Mouse (Mus musculus): Measurements from ENCODE around the gene Dcaf8.
"Not testable (repeated sequence)": the region's sequence is repeated elsewhere in the genome, so short reads cannot be mapped to it uniquely, and the experiment has no call there.

Gene Dcaf8

DNA sequence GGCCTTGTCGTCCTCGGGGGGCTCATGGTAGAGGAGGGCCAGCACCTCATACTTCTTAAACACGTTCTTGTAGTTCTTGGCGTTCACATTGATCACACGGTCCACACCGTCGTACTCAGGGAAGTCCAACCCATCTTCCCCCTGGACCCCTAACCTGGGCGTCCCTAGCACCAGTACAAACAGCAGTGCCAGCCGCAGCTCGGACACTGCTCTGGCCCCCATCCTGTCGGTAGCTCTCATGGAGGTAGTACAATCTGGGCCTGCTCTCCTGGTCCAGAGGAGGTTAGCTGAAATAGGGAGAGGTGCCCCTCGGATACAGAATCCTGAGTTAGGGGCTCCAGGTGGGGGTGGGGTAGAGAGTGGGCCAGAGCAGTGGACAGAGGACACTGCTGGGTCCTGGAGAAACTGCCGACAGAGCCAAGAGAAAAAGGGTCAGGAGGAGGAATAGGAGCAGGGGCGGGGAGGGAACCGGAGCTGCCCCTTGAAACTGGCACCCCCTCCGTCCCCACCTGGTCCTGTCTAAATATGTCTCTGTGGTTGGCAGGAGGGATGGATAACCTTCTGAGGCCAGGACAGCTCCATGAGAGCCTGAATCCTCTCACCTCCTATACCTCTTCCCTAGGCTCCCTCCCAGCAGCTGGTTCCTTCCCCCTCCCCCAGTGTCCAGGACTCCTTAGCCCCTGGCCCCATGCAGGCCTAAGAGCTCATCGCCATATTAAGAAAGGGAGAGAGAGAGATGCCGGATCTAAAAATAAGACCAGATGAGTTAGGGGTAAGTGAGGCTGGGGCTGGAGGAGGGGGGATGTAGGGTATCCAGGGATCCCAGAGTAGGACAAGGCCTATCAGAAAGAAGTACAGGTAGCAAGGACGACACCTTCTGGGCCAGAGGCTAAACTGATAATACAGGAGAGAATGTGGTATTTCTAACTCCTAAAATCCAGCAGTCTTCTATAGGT is 71.8 kb downstream of the Dcaf8 start, which contains the start of gene Casq1:
TSS of gene Casq1 (minus strand) at position 418 of the 956 bp plus-strand sequence.
- DNase-seq, result no peak

DNA sequence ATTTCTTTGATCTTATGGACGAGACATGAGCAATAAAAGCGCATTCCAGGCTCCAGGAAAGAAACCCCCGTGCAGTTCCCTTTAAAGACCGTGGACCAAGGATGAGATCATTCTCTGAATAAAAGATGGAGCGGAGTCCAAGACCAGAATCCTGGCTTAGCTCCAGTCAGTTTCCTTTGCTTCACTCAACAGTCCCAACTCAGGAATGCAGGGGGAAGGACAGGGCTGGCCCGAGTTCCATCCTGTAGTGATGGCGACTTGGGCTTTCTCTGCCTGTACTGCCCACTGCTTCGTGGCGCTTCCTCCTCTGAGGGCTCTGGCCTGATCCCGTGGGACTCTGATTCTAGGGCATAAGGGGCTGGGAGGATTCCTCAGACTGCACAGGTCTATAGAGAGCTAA is 72.5 kb downstream of the Dcaf8 start:
- DNase-seq, result no peak

DNA sequence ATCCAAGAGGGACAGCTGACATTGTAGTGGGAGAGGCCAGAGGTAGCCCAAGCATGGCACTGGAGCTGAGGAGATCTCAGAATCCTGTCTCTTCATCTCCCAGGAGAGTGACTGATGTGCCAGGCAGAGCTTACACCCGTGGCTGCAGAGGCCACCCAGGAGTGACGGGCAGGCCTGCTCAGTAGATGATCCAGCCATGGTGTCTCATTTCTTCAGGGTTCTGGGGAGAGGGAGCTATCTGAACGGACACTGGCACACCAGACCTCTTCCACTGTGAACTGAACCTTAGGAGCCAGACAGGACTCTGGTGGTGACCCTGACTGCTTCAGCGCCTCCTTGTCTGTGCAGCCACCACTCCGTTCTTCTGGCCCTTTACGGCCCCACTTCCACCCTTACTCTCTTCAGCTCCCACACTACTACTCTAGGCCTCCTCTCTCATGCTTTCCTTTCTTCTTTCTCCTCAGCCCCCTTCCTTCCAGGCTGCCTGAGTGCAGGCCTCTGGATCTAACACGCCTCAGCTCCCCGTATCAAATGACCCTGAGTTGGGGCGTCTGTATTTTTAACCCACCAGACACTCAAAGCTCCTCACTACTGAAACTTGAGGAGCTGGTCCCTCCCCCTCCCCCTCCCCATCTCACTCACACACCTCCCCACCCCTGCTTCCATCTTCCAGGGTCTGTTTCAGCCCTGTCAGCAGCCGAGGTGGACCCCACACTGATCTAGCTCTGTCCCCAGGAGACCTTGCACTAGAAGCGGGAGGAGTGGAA is 73.6 kb downstream of the Dcaf8 start:
- no peak for DNase-seq

DNA sequence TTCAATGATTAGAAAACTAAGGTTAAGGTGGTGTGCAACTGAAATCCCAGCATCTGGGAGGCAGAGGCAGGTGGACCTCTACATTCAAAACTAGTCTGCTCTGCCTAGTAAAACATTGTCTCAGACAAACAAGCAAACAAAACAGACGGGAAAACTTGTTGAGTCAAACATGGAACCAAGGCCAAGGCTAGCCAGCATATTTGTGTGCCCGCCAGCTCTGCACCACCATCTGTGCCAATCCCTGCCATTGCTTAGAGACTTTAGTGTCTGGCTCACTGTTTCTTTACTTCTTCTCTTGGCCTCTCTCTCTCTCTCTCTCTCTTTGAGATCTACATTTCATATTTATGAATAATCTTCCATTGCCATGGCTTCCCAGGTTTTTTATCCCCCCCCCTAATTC is 80.3 kb downstream of the Dcaf8 start:
- DNase-seq, result no peak

DNA sequence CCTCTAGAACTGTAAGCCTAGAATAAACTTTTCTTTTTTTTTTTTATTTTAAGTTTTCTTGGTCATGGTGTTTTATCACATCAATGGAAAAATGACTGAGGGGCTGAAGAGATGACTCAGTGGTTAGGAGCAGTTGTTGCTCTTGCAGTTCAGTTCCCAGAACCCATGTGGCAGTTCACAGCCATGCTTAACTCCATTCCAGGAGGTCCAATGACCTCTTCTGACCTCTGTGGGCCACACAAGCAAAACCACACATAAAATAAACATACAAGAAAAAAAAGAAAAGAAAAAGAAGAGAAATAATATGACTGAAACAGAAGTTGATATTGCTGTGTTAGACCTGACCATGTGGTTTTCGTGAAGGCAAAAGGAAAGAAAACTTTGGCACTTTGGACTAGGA is 81.3 kb downstream of the Dcaf8 start:
- no peak for DNase-seq

DNA sequence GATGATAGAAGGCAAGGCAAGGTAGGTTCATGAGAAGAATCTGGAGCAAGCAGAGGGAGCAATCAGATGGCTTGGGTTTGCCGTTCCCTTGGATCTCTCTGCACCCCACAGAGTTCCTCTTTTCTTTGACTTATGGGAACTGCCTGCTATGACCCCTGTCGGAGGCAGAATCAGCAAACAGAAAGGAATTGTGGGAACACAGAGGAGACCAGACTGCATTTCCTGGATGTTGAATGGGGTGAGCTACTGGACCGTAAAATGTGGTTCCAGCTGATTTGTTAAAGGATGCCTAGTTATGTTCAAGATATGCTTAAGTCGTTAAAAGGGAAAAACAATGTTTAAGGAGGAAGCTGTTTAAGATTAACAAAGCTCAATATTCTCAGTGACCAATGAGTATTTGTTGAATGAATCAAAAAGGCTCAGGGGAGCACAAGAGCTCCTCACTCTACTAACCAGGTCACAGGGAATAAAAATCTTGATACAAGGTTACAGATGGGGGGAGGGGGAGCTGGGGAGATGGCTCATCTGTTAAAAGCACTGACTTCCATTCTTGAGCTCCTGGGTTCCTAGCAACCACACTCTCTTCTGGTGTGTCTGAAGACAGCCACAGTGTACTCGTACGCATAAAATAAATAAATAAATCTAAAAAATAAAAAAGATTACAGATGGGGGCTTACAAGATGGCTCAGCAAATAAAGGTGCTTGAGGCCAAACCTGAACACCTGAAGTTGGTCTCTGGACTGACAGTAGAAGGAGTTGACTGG is 93.2 kb downstream of the Dcaf8 start:
- no peak for DNase-seq

DNA sequence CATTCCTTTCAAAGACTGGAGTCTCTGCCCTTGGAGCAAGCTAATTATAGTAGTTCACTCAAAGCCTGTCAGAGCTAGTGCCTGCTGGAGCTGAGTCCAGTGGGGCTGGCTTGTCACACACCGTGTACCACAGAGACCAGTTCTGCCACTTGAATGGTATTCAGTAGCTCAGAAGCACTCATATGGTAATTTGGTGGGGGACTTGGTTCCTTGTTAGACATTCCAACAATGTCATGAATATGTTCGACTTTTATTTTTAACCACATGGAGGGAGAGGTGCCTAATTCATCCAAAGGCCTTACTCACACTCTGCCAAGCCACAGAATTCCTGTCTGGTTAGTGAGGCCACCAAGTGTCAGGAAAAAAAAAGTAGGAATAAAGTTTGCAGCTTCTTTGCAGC is 94.5 kb downstream of the Dcaf8 start:
- no peak for DNase-seq

DNA sequence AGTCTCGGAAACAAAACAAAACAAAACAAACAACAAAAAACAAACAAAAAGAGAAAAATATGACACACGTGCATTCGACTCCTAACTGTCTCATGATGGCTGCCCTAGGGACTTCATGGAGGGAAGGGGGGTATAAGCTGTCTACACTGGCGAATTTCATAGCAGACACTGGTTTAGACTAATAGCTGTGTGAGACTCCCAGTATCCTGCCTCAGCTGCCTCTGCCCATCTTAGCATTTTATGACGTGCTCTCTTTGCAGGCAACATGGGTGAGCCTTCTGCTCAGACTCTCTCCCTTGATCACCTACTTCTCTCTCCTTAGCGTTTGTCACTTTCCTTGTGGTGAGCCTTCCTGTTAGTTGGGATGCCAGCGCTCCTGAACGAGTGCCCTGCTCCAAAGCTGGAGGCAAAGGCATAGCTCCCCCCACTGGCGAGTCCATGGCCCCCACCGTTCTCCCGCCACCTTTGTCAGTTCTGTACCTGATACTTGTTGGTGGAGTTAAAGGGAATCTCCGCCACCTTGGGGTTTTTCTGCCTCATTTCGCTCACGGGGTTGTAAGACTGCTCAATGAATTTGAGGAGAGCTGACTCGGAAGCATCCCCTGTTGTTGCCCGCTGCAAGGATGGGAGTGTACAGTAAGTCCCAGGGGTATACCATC is 95.8 kb downstream of the Dcaf8 start:
- DNase-seq, result no peak

DNA sequence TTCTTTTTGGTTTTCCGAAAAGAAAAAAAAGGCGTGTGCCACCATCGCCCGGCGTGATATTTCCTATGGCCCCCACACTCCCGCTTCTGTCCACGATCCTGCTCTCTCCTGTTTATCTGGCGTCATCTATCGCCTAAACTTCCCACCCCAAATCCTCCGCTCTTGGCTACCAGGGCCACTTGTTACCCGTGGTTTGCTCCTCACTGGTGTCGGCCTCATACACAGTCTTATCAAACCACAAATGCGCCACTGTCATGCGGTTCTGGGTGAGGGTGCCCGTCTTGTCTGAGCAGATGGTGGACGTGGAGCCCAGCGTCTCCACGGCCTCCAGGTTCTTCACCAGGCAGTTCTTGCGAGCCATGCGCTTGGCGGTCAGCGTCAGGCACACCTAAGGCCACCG is 96.8 kb downstream of the Dcaf8 start:
- not testable (repeated sequence) for DNase-seq
